Mouse (Mus musculus) liver (tissue): ENCODE data around the gene Cyp3a57.
"Not testable (repeated sequence)": the region's sequence is repeated elsewhere in the genome, so short reads cannot be mapped to it uniquely, and the experiment has no call there.

Experiments
- DNase-seq: peaks from one replicate; pipeline ENCODE4 v3.0.0-alpha.2; 2020; ENCODE audit warnings: mixed read lengths

Cyp3a57 gene

DNA sequence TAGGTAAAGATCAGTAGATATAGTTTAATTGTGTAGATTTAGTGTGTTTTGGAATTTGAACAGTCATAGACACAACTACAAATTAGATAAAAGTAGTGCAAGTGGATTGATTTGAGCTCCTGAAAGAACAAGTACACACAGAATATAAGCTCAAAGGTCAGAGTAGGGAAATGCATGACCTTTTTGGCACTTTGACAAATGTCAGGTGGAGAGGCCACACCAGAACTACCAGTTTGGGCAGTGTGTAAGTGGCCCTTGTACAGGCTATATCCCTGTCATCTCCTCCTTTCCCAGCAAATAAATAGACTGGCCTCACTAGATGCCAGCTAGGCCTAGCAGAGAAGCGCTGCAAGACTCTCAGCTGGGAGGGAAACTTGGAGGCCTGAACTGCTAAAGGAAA lies at the start of gene Cyp3a57:
Gene Cyp3a57 (plus strand): TSS at position 339 of the 400 bp plus-strand sequence.
- DNase-seq, result no peak

DNA sequence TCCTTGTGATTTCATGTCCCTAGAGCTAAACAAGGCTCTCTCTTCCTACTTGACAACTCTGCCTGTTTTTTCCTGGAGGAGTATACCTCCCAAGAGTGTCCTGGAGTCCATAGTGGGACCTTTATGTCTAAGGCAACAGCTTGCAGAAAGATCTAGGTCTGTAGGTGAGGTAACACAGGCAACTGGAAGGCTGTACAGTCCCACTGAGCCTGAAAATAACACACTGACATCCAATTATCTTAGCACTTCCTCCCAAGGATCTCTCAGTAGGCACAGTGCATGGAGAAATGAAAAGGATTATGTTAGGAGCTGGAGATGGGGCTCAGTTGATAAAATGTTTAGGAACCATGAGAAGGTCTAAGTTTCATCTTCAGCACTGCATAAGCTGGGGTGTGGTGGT lies 44.6 kb upstream of the Cyp3a57 start:
- no peak for DNase-seq

DNA sequence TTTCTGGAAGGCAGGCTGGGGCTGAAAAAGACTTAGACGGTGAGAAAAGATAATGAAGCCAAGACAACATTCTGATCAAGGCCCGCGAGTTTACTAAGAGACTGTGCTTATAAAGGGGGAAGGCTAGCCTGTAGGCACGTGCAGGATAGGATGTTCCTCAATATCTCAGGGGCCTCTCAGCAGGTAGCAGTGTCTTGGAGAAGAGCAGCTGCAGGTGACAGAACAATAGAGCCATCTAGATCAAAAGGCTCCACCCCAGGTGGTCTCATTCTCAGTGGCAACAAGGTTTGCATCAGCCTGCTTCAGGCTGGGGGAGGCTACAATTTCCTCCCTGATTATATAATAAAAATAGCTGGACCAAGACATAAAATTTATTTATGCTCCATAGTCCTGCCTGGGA lies 43.3 kb upstream of the Cyp3a57 start:
- not testable (repeated sequence) for DNase-seq

DNA sequence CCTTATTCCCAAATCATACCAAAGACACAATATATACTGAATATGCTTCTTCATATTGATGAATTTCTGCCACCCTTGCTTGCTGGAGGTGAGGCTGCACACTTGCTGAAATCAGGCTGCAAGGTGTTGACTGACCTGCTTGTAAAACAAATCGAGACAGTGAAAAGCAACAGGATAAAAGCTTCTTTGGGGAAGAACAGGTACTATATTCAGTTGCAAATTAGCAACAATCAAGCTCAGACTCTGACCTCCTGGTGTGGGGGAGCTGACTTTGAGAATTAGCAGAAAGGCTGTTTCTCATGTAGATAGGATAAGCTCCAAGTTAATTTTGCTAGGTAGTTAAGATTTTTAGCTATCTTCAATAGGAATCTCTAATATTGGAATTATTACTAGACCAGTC lies 42.7 kb upstream of the Cyp3a57 start:
- DNase-seq, result no peak

DNA sequence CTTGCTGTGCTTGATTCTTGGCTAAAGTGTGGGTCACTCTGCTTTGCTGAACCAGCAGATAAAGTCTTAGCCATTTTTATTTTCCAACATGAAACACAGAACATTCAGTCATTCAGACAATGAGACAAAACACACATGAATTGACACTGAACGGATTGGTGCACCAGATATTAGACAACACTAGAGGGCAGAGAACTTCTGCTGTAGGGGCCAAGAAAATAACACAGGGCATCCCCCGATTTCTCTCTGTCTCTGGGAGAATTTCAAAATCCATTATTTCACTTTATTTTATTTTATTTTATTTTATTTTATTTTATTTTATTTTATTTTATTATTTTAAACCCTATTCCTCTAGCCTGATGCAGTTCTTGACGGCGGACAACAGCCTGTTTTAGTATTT lies 38.1 kb upstream of the Cyp3a57 start:
- not testable (repeated sequence) for DNase-seq

DNA sequence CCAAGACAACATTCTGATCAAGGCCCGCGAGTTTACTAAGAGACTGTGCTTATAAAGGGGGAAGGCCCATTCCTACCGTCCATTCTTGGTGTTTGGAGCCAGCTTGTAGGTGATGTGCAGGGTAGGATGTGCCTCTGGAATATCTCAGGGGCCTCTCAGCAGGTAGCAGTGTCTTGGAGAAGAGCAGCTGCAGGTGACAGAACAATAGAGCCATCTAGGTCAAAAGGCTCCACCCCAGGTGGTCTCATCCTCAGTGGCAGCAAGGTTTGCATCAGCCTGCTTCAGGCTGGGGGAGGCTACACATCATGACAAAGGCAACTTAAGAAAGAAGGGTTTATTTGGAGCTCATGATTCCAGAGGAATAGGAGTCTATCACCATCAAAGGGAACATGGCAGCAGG lies 37.3 kb upstream of the Cyp3a57 start:
- not testable (repeated sequence) for DNase-seq

DNA sequence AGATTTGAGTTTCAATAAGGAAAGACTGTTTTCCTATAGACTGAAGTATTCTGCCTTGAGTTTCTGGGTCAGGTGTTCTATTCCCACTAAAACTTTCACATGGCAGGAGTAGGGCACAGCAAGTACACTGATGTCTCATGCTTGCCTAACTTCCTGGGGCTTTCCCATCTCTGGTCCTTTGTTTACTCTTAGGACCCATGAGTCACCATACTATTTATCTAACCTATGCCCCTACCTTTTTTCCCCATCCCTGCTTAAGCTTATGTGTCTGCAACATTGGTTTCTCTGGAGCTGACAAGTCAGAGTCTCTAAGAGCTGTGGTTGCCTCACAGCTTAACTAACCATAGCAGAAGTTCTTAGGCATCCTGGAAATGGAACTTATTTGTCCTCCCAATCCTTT lies 31.2 kb upstream of the Cyp3a57 start:
- DNase-seq, result no peak

DNA sequence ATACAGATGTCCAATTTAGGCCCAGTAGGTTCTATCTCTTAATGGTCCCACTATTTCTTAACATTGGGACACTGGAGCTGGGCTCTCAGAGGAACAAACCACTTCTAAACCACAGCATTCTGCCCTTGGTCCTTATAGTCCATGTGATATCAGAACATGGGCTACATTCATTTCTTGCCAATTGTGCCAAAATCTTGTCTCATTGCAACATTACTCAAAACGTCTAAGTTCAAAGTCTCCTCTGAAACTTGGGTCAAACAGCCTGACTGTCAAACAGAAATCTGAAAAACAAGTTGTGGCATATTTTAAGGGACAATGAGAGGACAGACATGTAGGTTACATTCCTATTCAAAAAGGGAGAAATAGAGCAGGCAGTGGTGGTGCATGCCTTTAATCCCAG lies 27.9 kb upstream of the Cyp3a57 start:
- DNase-seq, result no peak

DNA sequence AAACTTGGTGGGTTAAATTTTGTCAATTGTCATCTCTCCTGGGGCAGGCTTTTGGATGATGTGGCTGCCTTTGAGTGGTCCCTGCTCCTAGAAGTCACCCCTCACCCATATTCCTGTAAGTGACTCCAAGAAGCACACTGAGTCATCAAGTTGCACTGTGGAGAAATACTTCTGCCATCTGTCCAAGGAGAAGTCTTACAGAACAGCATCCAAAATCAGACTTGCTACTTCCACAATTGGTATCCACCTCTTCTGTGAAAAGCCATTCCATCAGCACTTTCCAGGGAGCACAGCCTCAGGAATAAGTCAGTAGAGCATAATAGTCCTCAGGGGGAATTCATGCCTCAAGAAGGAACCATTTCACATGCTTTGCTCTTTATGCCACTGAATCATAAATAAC lies 6.3 kb upstream of the Cyp3a57 start:
- not testable (repeated sequence) for DNase-seq

DNA sequence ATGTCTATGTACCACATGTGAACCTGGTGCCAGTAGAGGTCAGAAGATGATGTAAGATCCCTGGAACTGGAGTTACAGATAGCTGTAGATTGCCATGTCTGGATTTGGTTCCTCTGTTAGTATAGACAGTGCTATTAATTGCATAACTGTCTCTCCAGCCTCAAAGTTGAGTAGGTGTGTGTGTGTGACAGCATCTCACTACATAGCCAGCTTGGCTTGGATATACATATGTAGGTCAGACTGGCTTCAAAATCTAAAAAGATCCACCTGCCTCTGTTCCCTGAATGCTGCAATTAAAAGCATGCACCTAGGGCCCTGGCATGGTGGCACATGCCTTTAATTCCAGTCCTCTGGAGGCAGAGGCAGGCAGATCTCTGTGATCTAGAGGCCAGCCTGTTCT lies 4.6 kb downstream of the Cyp3a57 start:
- no peak for DNase-seq

DNA sequence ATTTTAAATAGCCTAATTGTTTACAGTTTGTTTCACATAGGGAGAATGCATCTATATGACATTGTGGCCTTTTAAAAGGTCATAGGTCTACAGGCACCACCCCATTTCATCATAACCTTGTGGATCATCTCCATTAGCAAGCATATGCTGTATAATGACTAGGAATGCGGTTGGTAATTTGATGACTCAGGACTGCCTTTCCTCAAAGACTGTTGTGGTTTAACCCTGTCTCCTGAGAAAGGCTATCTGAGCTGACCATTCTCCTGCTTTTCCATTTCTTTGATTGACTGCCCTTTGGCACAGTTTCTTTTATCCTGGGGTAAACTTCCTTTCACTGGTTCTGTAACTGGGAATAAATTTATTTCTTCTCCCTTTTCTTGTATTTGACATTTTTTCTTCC lies 8.0 kb downstream of the Cyp3a57 start:
- DNase-seq, result no peak

DNA sequence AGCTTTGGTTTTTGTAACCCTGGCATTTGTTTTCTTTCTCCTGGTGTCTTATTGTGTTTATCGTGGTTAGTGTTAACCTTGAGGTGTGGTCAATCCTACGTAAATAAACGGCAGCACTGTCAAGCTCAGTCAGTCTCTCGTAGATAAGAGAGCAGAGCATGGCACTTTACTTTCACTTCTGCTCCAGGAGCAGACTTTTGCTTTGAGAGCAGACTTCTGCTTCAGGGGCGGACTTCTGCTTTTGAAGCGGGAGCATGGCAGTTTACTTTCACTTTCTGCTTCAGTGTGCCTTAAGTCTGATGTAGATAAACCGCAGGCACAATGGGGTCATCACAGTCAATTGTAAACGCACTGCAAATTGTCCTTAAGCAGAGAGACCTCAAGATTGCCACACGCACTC lies 70.3 kb downstream of the Cyp3a57 start:
- DNase-seq, result not testable (repeated sequence)

DNA sequence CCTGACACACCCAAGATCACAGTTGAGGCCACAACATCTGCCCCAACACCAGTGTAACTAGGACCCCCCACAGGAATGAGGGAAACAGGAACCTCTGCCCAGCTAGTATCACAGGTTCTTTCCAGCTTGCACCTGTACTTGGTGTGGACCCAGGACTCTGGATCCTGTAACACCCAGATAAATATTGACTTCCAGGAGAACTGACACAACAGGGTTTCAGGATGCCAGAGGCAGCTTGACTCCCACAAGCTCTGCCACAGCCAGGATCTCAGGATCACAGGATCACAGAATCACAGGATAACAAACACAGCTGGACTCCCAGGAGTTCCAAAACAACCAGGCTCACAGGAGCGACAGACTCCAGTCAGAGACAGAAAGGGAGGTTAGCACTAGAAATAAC lies 77.2 kb downstream of the Cyp3a57 start:
- no peak for DNase-seq

DNA sequence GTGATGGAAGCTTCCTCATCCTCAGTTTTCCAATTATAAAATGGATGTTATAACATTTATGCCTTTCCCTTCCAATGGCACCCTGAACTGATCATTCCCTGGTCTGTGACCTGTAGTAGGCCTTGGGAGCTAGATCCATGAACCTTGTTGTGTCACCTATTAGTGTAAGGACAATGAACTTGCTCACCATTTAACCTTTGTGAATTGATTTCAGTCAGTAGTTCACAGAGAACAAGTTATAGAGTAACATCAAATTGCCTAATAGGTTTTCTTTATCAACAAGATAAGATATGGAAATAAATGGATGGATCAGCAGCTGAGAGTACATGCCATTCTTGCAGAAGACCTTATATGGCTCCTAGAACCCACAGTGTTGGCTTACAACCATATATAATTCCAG lies 85.9 kb downstream of the Cyp3a57 start:
- no peak for DNase-seq

DNA sequence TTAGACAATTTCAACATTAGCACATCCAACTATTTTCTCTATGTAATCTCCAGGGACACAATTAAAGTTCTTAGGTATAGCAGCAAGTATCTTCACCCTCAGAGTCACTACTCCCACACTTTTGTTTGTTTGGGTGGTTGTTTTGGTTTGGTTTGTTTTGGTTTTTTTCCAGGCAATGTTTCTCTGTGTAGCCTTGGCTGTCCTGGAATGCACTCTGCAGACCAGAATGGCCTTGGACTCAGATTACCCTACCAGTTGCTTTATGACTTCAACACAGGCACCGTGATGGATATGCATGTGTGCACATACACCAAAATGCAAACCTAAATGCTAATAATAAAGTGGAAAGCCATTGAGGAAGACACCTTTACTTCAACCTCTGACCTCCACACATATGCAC lies 88.6 kb downstream of the Cyp3a57 start:
- no peak for DNase-seq
